Mouse (Mus musculus): ENCODE measurements around the gene Gcsam. TPM values are rescaled to one million over a fixed set of nuclear protein-coding genes. Genes with fewer than 3 reads are reported as not detected.

The Gcsam gene
- total RNA-seq (2014; rRNA removed) (not detected in 2 replicates), polyA plus RNA-seq (2015; fragmentation: Nextera tagmentation; extraction: Ambion mirVana) (not detected in 2 replicates)

DNA sequence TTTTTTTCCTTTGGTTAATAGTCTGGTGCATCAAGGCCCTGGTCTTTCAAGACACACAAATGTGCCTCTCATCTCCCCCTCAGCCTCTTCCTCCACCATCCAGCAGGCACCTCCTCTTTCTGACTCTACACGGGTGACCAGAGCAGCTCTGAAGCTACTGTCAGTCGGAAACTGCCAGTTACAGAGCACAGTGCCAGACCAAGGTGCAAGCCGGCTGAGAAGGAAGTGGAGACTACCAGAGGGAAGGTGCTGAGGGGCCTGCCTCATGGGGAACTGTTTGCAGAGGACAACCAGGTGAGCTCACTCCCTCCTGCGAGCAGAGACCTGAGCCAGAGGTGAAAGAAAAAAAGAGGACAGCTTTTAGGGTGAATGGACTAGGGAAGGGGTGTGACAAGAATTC is at the start of gene Gcsam:
Gcsam (plus strand) TSS at position 114 of the 400 bp plus-strand sequence.
- no peak for TF ChIP-seq CTCF (IDR thresholded peaks at IDR 0.05)
- H3K27ac ChIP-seq (ENCODE audit: low read depth, low read length), result no peak within 1 kb of the TSS
- WGBS, result 84% methylated on average over 4 of the region's 4 CpGs

DNA sequence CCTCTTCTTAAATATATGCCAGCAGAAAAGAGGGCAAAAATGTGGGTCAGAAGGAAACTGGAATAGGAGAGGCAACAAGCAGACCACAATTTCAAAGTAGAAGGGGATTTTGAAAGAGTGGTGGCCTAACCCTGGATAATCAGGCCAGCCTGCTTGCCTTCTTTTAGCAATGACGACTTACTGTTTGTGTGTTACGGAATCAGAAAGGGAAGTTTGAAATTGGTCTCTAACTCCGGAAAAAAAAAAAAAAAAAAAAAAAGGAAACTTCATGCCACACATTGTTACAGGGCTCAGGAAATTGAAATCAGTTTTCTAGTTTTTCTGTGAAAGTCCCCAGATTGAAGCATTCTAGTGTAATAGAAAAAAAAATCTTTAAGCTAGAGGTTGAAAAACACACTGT is 48.4 kb upstream of the Gcsam start:
- DNase-seq (ENCODE audit: low spot score) (no peak), ATAC-seq (ENCODE audit: low FRiP score) (no peak)
- no peak overlapping the region for H3K9ac ChIP-seq (replicated peaks; ENCODE audit: low read length, poor library complexity, severe bottlenecking)
- 62% methylated on average over 3 of the region's 3 CpGs for WGBS
- no peak overlapping the region for H3K4me2 ChIP-seq (ENCODE audit: low read depth, low read length, poor library complexity, severe bottlenecking)
- no peaks in the 10 kb centered on the region for H3K4me1 ChIP-seq (ENCODE audit: insufficient read depth, low read length)
- H3K4me3 ChIP-seq (ENCODE audit: low read depth, low read length), result no peak overlapping the region
- no peaks in the 10 kb centered on the region for H3K9me3 ChIP-seq (ENCODE audit: low read length)
- TF ChIP-seq CTCF (IDR thresholded peaks at IDR 0.05), result no peak
- H3K36me3 ChIP-seq (ENCODE audit: insufficient read depth, low read length), result no peaks in the 10 kb centered on the region
- H3K27me3 ChIP-seq (ENCODE audit: insufficient read depth, low read length), result no peaks in the 10 kb centered on the region
- H3K27ac ChIP-seq (ENCODE audit: low read depth, low read length), result no peak overlapping the region

More for the DNA sequence above, at the start of gene Gcsam:
- Histone ChIP-seq H3K9ac (replicated peaks; ENCODE audit: low read length, poor library complexity, severe bottlenecking) (no peak within 1 kb of the TSS), H3K4me2 (ENCODE audit: low read depth, low read length, poor library complexity, severe bottlenecking) (no peak within 1 kb of the TSS), H3K27me3 (ENCODE audit: insufficient read depth, low read length) (no peaks in the 10 kb centered on the region), H3K4me3 (ENCODE audit: low read depth, low read length) (no peak within 1 kb of the TSS), H3K36me3 (ENCODE audit: insufficient read depth, low read length) (no peaks in the 10 kb centered on the region), H3K4me1 (ENCODE audit: insufficient read depth, low read length) (no peaks in the 10 kb centered on the region), H3K9me3 (ENCODE audit: low read length) (no peaks in the 10 kb centered on the region)
- ATAC-seq (ENCODE audit: low FRiP score) (no peak), DNase-seq (ENCODE audit: low spot score) (no peak)

DNA sequence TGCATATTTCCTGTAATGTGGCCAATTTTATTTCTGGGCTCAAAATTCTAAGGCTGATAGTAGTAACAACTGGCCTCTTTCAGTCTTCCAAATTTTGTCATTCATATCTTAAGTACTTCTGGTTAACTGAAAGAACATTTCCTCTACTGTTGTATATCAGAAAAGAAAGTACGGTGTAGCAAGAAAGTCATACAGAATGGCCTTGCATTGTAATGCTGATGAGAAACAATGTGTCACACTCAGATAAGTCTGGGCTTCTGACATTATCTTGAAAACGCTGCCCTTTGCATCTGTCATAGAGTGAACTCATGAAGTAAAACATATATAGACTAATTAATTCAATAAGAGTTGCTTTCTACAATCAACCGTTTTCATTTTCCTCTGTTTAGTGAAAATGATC is 37.9 kb upstream of the Gcsam start:
- Histone ChIP-seq H3K27me3 (ENCODE audit: insufficient read depth, low read length) (no peaks in the 10 kb centered on the region), H3K4me3 (ENCODE audit: low read depth, low read length) (no peak overlapping the region), H3K9me3 (ENCODE audit: low read length) (no peaks in the 10 kb centered on the region), H3K9ac (replicated peaks; ENCODE audit: low read length, poor library complexity, severe bottlenecking) (no peak overlapping the region), H3K36me3 (ENCODE audit: insufficient read depth, low read length) (no peaks in the 10 kb centered on the region), H3K4me2 (ENCODE audit: low read depth, low read length, poor library complexity, severe bottlenecking) (no peak overlapping the region), H3K27ac (ENCODE audit: low read depth, low read length) (no peak overlapping the region), H3K4me1 (ENCODE audit: insufficient read depth, low read length) (no peaks in the 10 kb centered on the region)
- no peak for TF ChIP-seq CTCF (IDR thresholded peaks at IDR 0.05)
- no peak for DNase-seq (ENCODE audit: low spot score)
- 85% methylated on average over 3 of the region's 3 CpGs for WGBS
- no peak for ATAC-seq (ENCODE audit: low FRiP score)

DNA sequence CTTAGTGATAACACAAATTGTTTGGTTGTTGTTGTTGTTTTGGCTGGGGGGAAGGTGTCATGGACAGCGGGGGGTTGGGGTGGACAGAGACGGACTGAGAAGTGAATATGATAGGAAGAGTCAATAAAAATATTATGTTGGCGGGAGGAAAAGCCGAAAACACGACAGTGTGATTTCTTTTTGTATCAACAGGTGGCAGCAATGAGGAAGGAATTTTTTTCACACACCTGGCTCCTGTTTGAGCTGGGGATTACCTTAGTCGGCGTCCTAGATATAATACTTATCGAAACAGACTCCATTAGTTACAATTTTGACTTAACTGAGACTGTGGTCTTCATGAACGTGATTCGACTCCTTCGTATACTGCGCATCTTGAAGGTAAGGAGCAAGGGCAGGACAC is 30.3 kb upstream of the Gcsam start:
- no peak overlapping the region for H3K4me3 ChIP-seq (ENCODE audit: low read depth, low read length)
- 72% methylated on average over 12 of the region's 12 CpGs for WGBS
- no peak overlapping the region for H3K27ac ChIP-seq (ENCODE audit: low read depth, low read length)
- no peaks in the 10 kb centered on the region for H3K36me3 ChIP-seq (ENCODE audit: insufficient read depth, low read length)
- TF ChIP-seq CTCF (IDR thresholded peaks at IDR 0.05), result 0 out of 2 replicates have a peak, but pooled peaks have one; percentile 7
- H3K9me3 ChIP-seq (ENCODE audit: low read length), result no peaks in the 10 kb centered on the region
- no peak overlapping the region for H3K9ac ChIP-seq (replicated peaks; ENCODE audit: low read length, poor library complexity, severe bottlenecking)
- H3K4me2 ChIP-seq (ENCODE audit: low read depth, low read length, poor library complexity, severe bottlenecking), result no peak overlapping the region
- ATAC-seq (ENCODE audit: low FRiP score), result no peak
- no peak for DNase-seq (ENCODE audit: low spot score)
- no peaks in the 10 kb centered on the region for H3K4me1 ChIP-seq (ENCODE audit: insufficient read depth, low read length)
- no peaks in the 10 kb centered on the region for H3K27me3 ChIP-seq (ENCODE audit: insufficient read depth, low read length)

DNA sequence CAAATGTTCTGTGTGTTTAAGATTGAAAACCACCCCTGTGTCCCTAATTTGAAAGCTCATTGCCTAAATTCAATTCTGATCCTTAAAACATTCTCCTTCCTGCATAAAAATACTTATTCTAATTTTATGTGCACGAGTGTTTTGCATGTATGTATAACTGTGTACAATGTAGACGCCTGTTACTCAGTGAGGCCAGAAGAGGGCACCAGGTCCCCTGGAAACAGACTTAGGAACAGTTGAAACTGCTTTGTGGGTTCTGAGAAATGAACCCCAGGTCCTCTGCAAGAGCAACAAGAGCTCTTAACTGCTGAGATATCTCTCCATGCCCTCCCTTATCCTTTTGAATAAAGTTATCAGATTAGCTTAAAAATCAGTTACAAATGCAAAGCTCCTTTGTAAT is 27.7 kb upstream of the Gcsam start:
- no peak overlapping the region for H3K27ac ChIP-seq (ENCODE audit: low read depth, low read length)
- H3K9ac ChIP-seq (replicated peaks; ENCODE audit: low read length, poor library complexity, severe bottlenecking), result no peak overlapping the region
- no peaks in the 10 kb centered on the region for H3K27me3 ChIP-seq (ENCODE audit: insufficient read depth, low read length)
- no peak overlapping the region for H3K4me2 ChIP-seq (ENCODE audit: low read depth, low read length, poor library complexity, severe bottlenecking)
- no peak for ATAC-seq (ENCODE audit: low FRiP score)
- no peaks in the 10 kb centered on the region for H3K4me1 ChIP-seq (ENCODE audit: insufficient read depth, low read length)
- peak; percentile 65 for TF ChIP-seq CTCF (IDR thresholded peaks at IDR 0.05)
- no peak overlapping the region for H3K4me3 ChIP-seq (ENCODE audit: low read depth, low read length)
- H3K9me3 ChIP-seq (ENCODE audit: low read length), result no peaks in the 10 kb centered on the region
- peak; percentile 15 for DNase-seq (ENCODE audit: low spot score)
- no peaks in the 10 kb centered on the region for H3K36me3 ChIP-seq (ENCODE audit: insufficient read depth, low read length)
- WGBS, result 46% methylated on average over 2 of the region's 2 CpGs

DNA sequence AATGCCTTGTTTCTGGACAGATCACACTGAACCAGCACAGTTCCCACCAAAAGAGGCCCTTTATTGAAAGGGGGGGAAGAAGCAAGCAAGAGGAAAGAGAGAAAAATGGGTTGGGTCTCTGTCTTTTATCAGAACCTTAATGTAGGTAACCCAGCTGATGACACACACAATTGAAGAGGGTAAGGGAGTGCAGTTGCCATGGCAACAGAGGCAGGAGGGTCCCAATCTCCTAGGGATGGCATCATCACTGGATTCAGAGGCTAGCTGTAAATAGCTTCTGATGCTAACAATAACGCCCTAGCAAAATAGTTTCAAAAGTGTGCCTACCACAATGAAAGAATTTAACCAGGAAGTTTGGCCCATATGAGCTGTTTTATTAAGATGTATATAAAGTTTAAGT is 16.5 kb upstream of the Gcsam start:
- ATAC-seq (ENCODE audit: low FRiP score) (peak; percentile 60; the same call in 1 of the 2 replicates), DNase-seq (ENCODE audit: low spot score) (peak; percentile 17)

More for the DNA sequence above, 16.5 kb upstream of the Gcsam start:
- H3K27ac ChIP-seq (ENCODE audit: low read depth, low read length), result no peak overlapping the region
- H3K4me2 ChIP-seq (ENCODE audit: low read depth, low read length, poor library complexity, severe bottlenecking), result no peak overlapping the region
- no peak for TF ChIP-seq CTCF (IDR thresholded peaks at IDR 0.05)
- H3K4me1 ChIP-seq (ENCODE audit: insufficient read depth, low read length), result no peaks in the 10 kb centered on the region
- H3K4me3 ChIP-seq (ENCODE audit: low read depth, low read length), result no peak overlapping the region
- no peaks in the 10 kb centered on the region for H3K36me3 ChIP-seq (ENCODE audit: insufficient read depth, low read length)
- no peaks in the 10 kb centered on the region for H3K27me3 ChIP-seq (ENCODE audit: insufficient read depth, low read length)
- H3K9me3 ChIP-seq (ENCODE audit: low read length), result no peaks in the 10 kb centered on the region
- 40% methylated on average over 1 of the region's 1 CpGs for WGBS
- no peak overlapping the region for H3K9ac ChIP-seq (replicated peaks; ENCODE audit: low read length, poor library complexity, severe bottlenecking)

Data from midbrain, postnatal 0 days (tissue).